Mouse (Mus musculus) G1E (cell line): ENCODE data around the gene Ptprq. TPM values are rescaled to one million over a fixed set of nuclear protein-coding genes. Genes with fewer than 3 reads are reported as not detected.

Experiments used
- ATAC-seq: 2 replicates; pipeline ENCODE4 v1.8.0; 2016; ENCODE audit warnings: mild to moderate bottlenecking; ENCODE audit not compliant: insufficient number of reproducible peaks, poor library complexity, low FRiP score, severe bottlenecking; ENCODE audit errors: extremely low read depth
- DNase-seq: peaks from one replicate; pipeline ENCODE4 v3.0.0; 2012; ENCODE audit warnings: low spot score
- H3K27me3 ChIP-seq: 2 replicates; pipeline ENCODE4 v1.6.1; 2012; ENCODE audit warnings: mild to moderate bottlenecking, low read length, inconsistent platforms; ENCODE audit not compliant: insufficient read depth
- H3K36me3 ChIP-seq: replicated peaks from 2 replicates; pipeline ENCODE3; 2012; ENCODE audit warnings: mild to moderate bottlenecking, inconsistent platforms
- H3K4me1 ChIP-seq: 2 replicates; pipeline ENCODE4 v1.6.1; 2012; ENCODE audit warnings: low read depth, low read length, inconsistent platforms, mixed read lengths; ENCODE audit not compliant: insufficient read depth
- H3K4me3 ChIP-seq: 2 replicates; pipeline ENCODE4 v1.5.1; 2012; ENCODE audit warnings: low read depth, mild to moderate bottlenecking, inconsistent platforms, low read length, moderate library complexity, mixed read lengths
- H3K9me3 ChIP-seq: replicated peaks from 2 replicates; pipeline ENCODE4 v1.6.1; 2012; ENCODE audit warnings: inconsistent platforms
- CTCF ChIP-seq: IDR thresholded peaks from 2 replicates; pipeline ENCODE4 v1.5.1; 2012; ENCODE audit warnings: low read depth, low read length, inconsistent platforms, mixed read lengths
- GATA1 ChIP-seq: IDR thresholded peaks from 2 replicates; pipeline ENCODE4 v1.6.1; 2012; ENCODE audit warnings: borderline replicate concordance, low read length, inconsistent platforms, mixed read lengths
- GATA2 ChIP-seq: IDR thresholded peaks from 2 replicates; pipeline ENCODE4 v1.6.1; 2012; ENCODE audit warnings: low read depth, low read length, inconsistent platforms, borderline replicate concordance
- POLR2AphosphoS5 ChIP-seq: IDR thresholded peaks from 2 replicates; pipeline ENCODE4 v1.6.1; 2012; ENCODE audit warnings: low read depth, low read length, inconsistent platforms; ENCODE audit not compliant: insufficient replicate concordance
- TAL1 ChIP-seq: conservative IDR thresholded peaks from 2 replicates; pipeline ENCODE4 v1.6.1; 2012; ENCODE audit warnings: low read depth, low read length, inconsistent platforms, mixed read lengths
- polyA plus RNA-seq: library from polyadenylated mRNA; stranded (reverse); fragments of >175 nt; gene quantifications from 2 replicates; pipeline ENCODE4 v1.2.3, GENCODE M21; 2012
- total RNA-seq, 2 experiments: library from RNA; stranded (forward) in 1 of 2; stranded (reverse) in 1 of 2; fragments of 200-1000 nt in 1 of 2; fragments of >200 nt in 1 of 2; fragmentation: Nextera tagmentation in 1 of 2; gene quantifications; 2 replicates each; pipeline ENCODE4 v1.2.3; 2014 to 2017

The Ptprq gene
- total and polyA plus RNA-seq, 3 experiments = 0.05 TPM; not detected in 2

- ATAC-seq (no peak), DNase-seq (no peak)
- TF ChIP-seq POLR2AphosphoS5 = no peak
- no peak for TF ChIP-seq GATA2
- no peak for TF ChIP-seq CTCF
- no peak for TF ChIP-seq GATA1
- no peak for TF ChIP-seq TAL1
- H3K9me3 ChIP-seq = peaks cover 6% of the 10 kb centered on the region
- H3K27me3 ChIP-seq = no peaks in the 10 kb centered on the region
- no peaks in the 10 kb centered on the region for H3K4me1 ChIP-seq
- H3K4me3 ChIP-seq = no peak overlapping the region
- no peaks in the 10 kb centered on the region for H3K36me3 ChIP-seq
Observed at GRCm38 (mm10) chr10:107543026-107543425, 176.8 kb downstream of the Ptprq start.

- H3K36me3 ChIP-seq = no peaks in the 10 kb centered on the region
- TF ChIP-seq GATA1 = no peak
- TF ChIP-seq GATA2 = no peak
- TF ChIP-seq CTCF = no peak
- DNase-seq (no peak), ATAC-seq (no peak)
- no peaks in the 10 kb centered on the region for H3K27me3 ChIP-seq
- no peaks in the 10 kb centered on the region for H3K4me1 ChIP-seq
- H3K4me3 ChIP-seq = no peak overlapping the region
- peaks cover 20% of the 10 kb centered on the region for H3K9me3 ChIP-seq
Observed at GRCm38 (mm10) chr10:107528758-107529157, 191.1 kb downstream of the Ptprq start.

GRCm38 (mm10) chr10:107519216-107519615 is 200.6 kb downstream of the Ptprq start:
- H3K36me3 ChIP-seq = no peaks in the 10 kb centered on the region
- no peak for ATAC-seq

GRCm38 (mm10) chr10:107516641-107517040 is 203.2 kb downstream of the Ptprq start:
- Histone ChIP-seq H3K9me3 (0 out of 2 replicates have a peak, but pooled peaks cover 4% of the 10 kb centered on the region), H3K36me3 (no peaks in the 10 kb centered on the region), H3K27me3 (no peaks in the 10 kb centered on the region), H3K4me1 (no peaks in the 10 kb centered on the region), H3K4me3 (no peak overlapping the region)
- no peak for DNase-seq
- TF ChIP-seq POLR2AphosphoS5 (no peak), GATA1 (no peak)
- ATAC-seq = no peak

More at GRCm38 (mm10) chr10:107519216-107519615, 200.6 kb downstream of the Ptprq start:
- Histone ChIP-seq H3K4me3 (no peak overlapping the region), H3K4me1 (no peaks in the 10 kb centered on the region), H3K27me3 (no peaks in the 10 kb centered on the region), H3K9me3 (peaks cover 9% of the 10 kb centered on the region)
- TF ChIP-seq CTCF (no peak), GATA1 (no peak), POLR2AphosphoS5 (no peak)
- no peak for DNase-seq

GRCm38 (mm10) chr10:107514735-107515134 is 205.1 kb downstream of the Ptprq start:
- no peak for TF ChIP-seq TAL1
- TF ChIP-seq GATA1 = no peak
- no peak for TF ChIP-seq POLR2AphosphoS5
- TF ChIP-seq GATA2 = no peak
- no peak for TF ChIP-seq CTCF
- H3K4me3 ChIP-seq = no peak overlapping the region
- no peaks in the 10 kb centered on the region for H3K36me3 ChIP-seq
- no peaks in the 10 kb centered on the region for H3K27me3 ChIP-seq
- ATAC-seq = no peak
- H3K4me1 ChIP-seq = no peaks in the 10 kb centered on the region
- H3K9me3 ChIP-seq = 0 out of 2 replicates have a peak, but pooled peaks cover 4% of the 10 kb centered on the region
- no peak for DNase-seq

GRCm38 (mm10) chr10:107506397-107506796 is 213.5 kb downstream of the Ptprq start:
- Histone ChIP-seq H3K4me3 (no peak overlapping the region), H3K27me3 (no peaks in the 10 kb centered on the region), H3K36me3 (no peaks in the 10 kb centered on the region), H3K9me3 (peaks cover 3% of the 10 kb centered on the region), H3K4me1 (no peaks in the 10 kb centered on the region)
- ATAC-seq (no peak), DNase-seq (no peak)
- TF ChIP-seq TAL1 = no peak
- no peak for TF ChIP-seq GATA2
- no peak for TF ChIP-seq POLR2AphosphoS5
- no peak for TF ChIP-seq GATA1
- no peak for TF ChIP-seq CTCF

GRCm38 (mm10) chr10:107503430-107503829 is 216.4 kb downstream of the Ptprq start:
- DNase-seq = no peak
- Histone ChIP-seq H3K4me1 (no peaks in the 10 kb centered on the region), H3K9me3 (peaks cover 10% of the 10 kb centered on the region), H3K4me3 (no peak overlapping the region), H3K27me3 (no peaks in the 10 kb centered on the region), H3K36me3 (no peaks in the 10 kb centered on the region)
- ATAC-seq = no peak
- TF ChIP-seq GATA2 (no peak), TAL1 (no peak), POLR2AphosphoS5 (no peak), CTCF (no peak), GATA1 (no peak)
